Mouse (Mus musculus): Measurements from ENCODE around the gene 4933402J07Rik. TPM values are rescaled to one million over a fixed set of nuclear protein-coding genes. Genes with fewer than 3 reads are reported as not detected.

4933402J07Rik gene
- not detected in 2 replicates for polyA plus RNA-seq (2012; ENCODE audit: insufficient read depth, insufficient read length, missing spikeins)

DNA sequence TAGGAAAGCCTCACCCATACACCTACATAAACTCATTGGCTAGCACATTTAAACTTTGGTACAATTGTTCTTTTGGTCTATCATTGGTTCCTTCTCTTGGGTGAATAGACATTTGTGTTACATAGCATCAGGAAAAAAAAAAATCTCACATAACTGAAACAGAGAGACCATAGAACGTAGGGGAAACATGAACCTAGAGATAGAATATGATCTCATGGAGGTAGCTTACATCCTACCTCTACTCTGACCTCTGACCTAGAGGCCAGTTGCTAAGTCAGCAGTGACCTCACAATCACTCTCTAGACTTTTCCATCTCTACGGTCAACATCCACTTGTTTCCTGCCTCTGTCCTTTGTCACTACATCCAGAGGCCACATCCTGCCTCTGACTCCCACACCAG is at the start of gene 4933402J07Rik:
TSS of gene 4933402J07Rik (plus strand) at position 301 of the 400 bp plus-strand sequence.
- Histone ChIP-seq H3K4me3 (ENCODE audit: insufficient read depth, low read length) (no peak within 1 kb of the TSS), H3K27ac (ENCODE audit: insufficient read depth, low read depth, low read length) (no peak within 1 kb of the TSS), H3K4me1 (ENCODE audit: control insufficient read depth, insufficient read depth, low read length) (no peaks in the 10 kb centered on the region)
- no peak for TF ChIP-seq CTCF (IDR thresholded peaks at IDR 0.05; ENCODE audit: low read depth, low read length)
- TF ChIP-seq POLR2A (IDR thresholded peaks at IDR 0.05; ENCODE audit: borderline replicate concordance, low read depth, low read length) = no peak

DNA sequence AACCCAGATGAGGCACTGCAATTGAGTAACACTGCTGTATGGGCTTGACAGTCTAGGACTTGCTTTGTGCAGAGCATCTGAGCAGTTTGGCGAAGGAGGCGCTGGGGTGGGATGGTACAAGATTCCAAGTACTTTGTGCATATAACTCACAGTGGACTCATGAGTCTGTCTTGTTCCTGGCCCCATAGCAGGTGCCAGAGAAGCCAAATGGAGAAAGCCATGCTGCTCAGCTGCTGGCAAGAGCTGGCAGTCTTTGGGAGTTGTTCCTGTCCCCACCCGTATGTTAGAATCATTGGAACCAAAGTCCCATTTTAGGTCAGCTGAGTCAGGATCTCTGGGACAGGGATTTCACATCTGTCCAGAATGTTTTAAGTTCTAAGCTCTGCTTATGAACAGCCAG is 46.5 kb upstream of the 4933402J07Rik start:
- Histone ChIP-seq H3K27ac (ENCODE audit: insufficient read depth, low read depth, low read length) (no peak overlapping the region), H3K4me1 (ENCODE audit: control insufficient read depth, insufficient read depth, low read length) (no peaks in the 10 kb centered on the region), H3K4me3 (ENCODE audit: insufficient read depth, low read length) (no peak overlapping the region)
- TF ChIP-seq CTCF (IDR thresholded peaks at IDR 0.05; ENCODE audit: low read depth, low read length) (no peak), POLR2A (IDR thresholded peaks at IDR 0.05; ENCODE audit: borderline replicate concordance, low read depth, low read length) (no peak)

DNA sequence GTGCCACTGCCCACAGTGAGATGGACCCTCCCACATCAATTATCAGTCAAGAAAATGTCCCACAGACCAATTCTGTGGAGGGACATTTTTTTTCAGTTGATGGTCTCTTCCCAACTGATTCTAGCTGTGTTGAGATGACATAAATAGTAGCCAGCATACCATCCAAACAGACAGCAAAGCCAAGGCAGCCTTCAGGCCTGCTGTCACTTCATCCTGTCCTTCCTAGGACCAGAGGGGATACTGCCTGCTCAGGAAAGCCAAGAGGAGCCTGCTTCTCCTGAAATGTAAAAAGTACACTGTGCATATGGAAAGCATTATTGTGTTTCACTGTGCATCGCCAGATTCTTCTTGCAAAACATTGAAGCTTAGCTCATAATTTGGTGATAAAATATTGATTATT is 38.6 kb upstream of the 4933402J07Rik start:
- Histone ChIP-seq H3K4me3 (ENCODE audit: insufficient read depth, low read length) (no peak overlapping the region), H3K4me1 (ENCODE audit: control insufficient read depth, insufficient read depth, low read length) (no peaks in the 10 kb centered on the region), H3K27ac (ENCODE audit: insufficient read depth, low read depth, low read length) (no peak overlapping the region)
- TF ChIP-seq CTCF (IDR thresholded peaks at IDR 0.05; ENCODE audit: low read depth, low read length) (no peak), POLR2A (IDR thresholded peaks at IDR 0.05; ENCODE audit: borderline replicate concordance, low read depth, low read length) (no peak)

DNA sequence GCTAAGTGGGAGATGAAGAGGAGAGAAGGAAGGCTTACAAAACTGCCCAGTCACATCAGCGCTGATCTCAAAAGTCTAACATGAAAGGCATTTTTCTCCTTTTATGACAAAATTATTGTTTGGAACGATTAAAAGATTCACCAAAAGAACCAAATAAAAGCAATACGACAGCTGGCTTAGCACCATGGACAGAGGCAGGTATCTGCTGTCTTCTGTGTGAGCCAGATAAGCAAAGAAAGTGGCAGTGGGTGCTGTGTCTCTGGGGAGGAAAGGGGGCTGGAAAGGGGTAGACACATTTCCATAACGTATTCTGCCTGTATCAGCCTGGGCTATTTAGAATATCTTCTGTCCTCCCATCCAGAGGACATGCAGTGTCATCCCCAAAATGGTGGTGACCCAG is 32.5 kb upstream of the 4933402J07Rik start:
- TF ChIP-seq POLR2A (IDR thresholded peaks at IDR 0.05; ENCODE audit: borderline replicate concordance, low read depth, low read length) (no peak), CTCF (IDR thresholded peaks at IDR 0.05; ENCODE audit: low read depth, low read length) (no peak)
- H3K4me1 ChIP-seq (ENCODE audit: control insufficient read depth, insufficient read depth, low read length) = no peaks in the 10 kb centered on the region
- H3K27ac ChIP-seq (ENCODE audit: insufficient read depth, low read depth, low read length) = no peak overlapping the region
- H3K4me3 ChIP-seq (ENCODE audit: insufficient read depth, low read length) = no peak overlapping the region

DNA sequence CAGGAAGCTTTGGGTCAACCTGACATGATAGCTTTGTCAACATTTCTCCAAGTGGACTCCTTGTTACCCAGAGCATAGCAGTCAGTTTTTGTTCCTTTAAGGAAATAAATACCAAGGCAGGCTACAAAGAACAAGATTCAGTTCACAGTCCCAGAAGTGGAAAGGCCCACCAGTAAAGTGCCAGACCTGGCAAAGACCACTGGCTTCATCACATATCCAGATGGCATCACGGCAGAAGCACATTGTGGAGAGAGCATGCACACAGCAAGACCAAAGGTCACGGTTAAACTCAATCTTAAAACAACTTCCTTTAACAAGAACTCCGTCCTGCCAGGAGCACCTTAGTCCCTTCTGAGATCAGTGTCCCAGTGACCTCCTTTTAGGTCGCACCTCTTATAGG is 30.2 kb upstream of the 4933402J07Rik start:
- no peak overlapping the region for H3K27ac ChIP-seq (ENCODE audit: insufficient read depth, low read depth, low read length)
- TF ChIP-seq POLR2A (IDR thresholded peaks at IDR 0.05; ENCODE audit: borderline replicate concordance, low read depth, low read length) (no peak), CTCF (IDR thresholded peaks at IDR 0.05; ENCODE audit: low read depth, low read length) (no peak)
- H3K4me3 ChIP-seq (ENCODE audit: insufficient read depth, low read length) = no peak overlapping the region
- H3K4me1 ChIP-seq (ENCODE audit: control insufficient read depth, insufficient read depth, low read length) = no peaks in the 10 kb centered on the region

DNA sequence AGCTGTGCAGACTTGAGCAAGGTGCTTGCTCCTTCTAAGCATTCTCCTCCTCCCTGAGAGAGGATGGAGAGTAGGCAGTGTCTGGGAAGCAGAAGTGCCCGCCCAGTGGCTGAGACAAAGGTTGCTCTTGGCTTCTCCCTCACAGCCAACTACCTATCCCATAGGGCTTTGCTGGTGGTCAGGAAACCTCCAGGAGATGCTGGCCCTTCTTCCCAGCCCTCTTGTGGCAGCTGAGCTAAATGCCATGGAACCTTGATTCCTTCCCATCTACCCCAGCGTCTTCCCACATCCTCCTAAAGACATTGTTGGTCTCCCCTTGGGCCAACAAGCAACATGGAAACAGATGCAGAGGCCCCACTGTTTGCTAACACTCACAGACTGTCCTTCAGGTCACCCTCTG is 28.8 kb upstream of the 4933402J07Rik start:
- H3K4me3 ChIP-seq (ENCODE audit: insufficient read depth, low read length) = no peak overlapping the region
- TF ChIP-seq POLR2A (IDR thresholded peaks at IDR 0.05; ENCODE audit: borderline replicate concordance, low read depth, low read length) (no peak), CTCF (IDR thresholded peaks at IDR 0.05; ENCODE audit: low read depth, low read length) (no peak)
- H3K27ac ChIP-seq (ENCODE audit: insufficient read depth, low read depth, low read length) = no peak overlapping the region
- H3K4me1 ChIP-seq (ENCODE audit: control insufficient read depth, insufficient read depth, low read length) = no peaks in the 10 kb centered on the region

DNA sequence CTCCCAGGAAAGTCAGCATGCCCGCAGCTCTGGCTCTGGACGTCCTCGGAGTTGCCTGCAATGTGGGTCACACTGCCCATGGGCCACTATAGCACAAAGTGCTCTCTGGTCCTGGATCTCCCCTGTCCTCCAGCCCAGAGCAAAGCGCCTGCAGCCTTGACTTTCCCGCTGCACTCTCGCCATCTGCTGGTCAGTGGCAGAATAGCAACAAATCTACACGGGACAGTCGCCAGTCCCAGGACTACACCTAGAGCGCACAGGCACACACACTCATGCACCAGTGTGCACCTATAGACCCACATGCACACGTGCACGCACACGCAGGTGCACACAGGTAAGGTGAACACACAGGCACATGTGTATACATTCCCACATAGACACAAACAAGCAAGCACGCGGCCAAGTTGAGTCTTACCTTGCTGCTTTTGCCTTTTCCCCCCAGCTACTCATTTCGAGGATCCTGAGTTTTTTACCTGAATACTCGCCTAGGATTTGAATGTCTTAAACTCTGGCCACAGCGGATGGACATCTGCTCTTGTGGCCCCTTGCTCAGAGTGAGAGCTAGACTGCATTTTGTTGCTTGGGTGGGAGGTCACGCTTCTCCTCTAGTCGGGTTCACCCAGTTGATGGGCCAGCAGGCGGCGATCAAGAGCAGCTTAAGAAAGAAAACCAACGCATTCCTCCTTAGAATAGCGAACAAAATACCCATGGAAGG is 26.9 kb upstream of the 4933402J07Rik start:
- no peak overlapping the region for H3K4me3 ChIP-seq (ENCODE audit: insufficient read depth, low read length)
- TF ChIP-seq CTCF (IDR thresholded peaks at IDR 0.05; ENCODE audit: low read depth, low read length) = peak; percentile 61
- no peak for TF ChIP-seq POLR2A (IDR thresholded peaks at IDR 0.05; ENCODE audit: borderline replicate concordance, low read depth, low read length)
- no peak overlapping the region for H3K27ac ChIP-seq (ENCODE audit: insufficient read depth, low read depth, low read length)
- no peaks in the 10 kb centered on the region for H3K4me1 ChIP-seq (ENCODE audit: control insufficient read depth, insufficient read depth, low read length)

DNA sequence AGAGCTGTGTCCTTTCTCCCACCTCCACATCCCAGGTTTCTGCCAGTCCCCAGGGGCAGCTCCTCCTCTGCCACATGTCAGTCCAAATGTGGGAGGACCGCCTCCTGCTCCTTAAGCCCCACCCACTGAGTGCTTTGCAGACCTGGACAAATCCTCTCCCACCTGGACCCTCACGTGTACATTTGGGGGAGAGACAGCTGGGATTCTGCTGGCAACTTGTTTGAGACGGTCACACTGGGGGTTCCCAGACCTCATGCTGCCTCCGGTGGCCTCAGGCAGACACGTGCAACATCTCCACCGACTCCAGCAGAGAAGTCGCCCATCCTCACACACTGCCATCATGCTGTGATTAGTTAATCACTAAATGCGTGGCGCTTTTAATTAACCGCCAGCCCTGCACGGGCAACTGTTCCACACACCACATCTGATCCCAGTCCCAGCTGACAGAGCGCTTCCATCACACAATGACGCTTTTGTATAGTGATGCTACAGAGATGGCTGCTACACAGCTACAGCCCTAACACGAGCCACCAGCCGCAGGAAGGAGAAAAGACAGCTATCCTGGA is 23.7 kb upstream of the 4933402J07Rik start:
- TF ChIP-seq POLR2A (IDR thresholded peaks at IDR 0.05; ENCODE audit: borderline replicate concordance, low read depth, low read length) (no peak), CTCF (IDR thresholded peaks at IDR 0.05; ENCODE audit: low read depth, low read length) (no peak)
- Histone ChIP-seq H3K4me1 (ENCODE audit: control insufficient read depth, insufficient read depth, low read length) (no peaks in the 10 kb centered on the region), H3K4me3 (ENCODE audit: insufficient read depth, low read length) (no peak overlapping the region), H3K27ac (ENCODE audit: insufficient read depth, low read depth, low read length) (no peak overlapping the region)

DNA sequence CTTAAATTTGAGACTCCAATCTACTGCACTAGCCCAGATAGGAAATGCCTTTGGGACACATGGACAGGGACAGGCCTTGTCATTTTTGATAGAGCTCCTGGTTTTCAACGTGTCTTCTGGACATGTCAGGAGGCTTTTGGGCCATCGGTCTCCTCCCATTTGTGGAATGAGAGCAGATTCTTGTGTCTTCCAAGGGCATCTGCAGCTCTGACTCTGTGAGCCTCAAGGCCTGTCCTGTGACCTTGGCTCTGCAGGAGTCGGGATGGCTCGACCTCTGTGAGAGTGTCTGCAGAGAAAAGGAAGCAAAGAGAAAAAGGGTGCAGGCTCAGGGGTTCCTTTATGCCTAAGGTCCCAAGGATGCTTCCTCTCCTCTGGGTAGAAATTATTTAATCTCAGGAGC is 13.8 kb upstream of the 4933402J07Rik start:
- TF ChIP-seq POLR2A (IDR thresholded peaks at IDR 0.05; ENCODE audit: borderline replicate concordance, low read depth, low read length) (no peak), CTCF (IDR thresholded peaks at IDR 0.05; ENCODE audit: low read depth, low read length) (no peak)
- Histone ChIP-seq H3K4me3 (ENCODE audit: insufficient read depth, low read length) (no peak overlapping the region), H3K4me1 (ENCODE audit: control insufficient read depth, insufficient read depth, low read length) (no peaks in the 10 kb centered on the region), H3K27ac (ENCODE audit: insufficient read depth, low read depth, low read length) (no peak overlapping the region)

DNA sequence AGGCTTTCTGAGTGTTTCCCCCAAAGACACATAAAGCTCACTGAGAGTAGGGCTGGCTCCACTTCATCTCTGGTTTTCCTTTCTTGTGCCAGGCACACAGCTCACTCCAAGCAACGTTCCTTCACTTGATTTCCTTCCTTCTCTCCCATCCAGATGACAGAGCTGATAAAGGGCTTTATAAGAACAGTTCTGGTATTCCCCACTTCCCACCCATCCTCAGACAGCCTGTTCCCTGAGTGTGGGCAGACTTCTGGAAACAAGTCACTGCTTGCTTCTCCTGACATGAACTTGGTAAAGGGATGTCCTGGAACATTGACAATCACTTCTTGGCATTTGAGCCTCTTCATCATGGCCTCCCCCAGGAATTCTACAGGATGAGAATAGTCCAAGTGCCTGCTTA is 10.9 kb upstream of the 4933402J07Rik start:
- H3K4me1 ChIP-seq (ENCODE audit: control insufficient read depth, insufficient read depth, low read length) = no peaks in the 10 kb centered on the region
- H3K4me3 ChIP-seq (ENCODE audit: insufficient read depth, low read length) = no peak overlapping the region
- TF ChIP-seq POLR2A (IDR thresholded peaks at IDR 0.05; ENCODE audit: borderline replicate concordance, low read depth, low read length) = no peak
- TF ChIP-seq CTCF (IDR thresholded peaks at IDR 0.05; ENCODE audit: low read depth, low read length) = no peak
- H3K27ac ChIP-seq (ENCODE audit: insufficient read depth, low read depth, low read length) = no peak overlapping the region
